Mouse (Mus musculus): ENCODE data around the gene Pla2g16.

GRCm38 (mm10) chr19:7585764-7586163 lies 28.5 kb downstream of the Pla2g16 start:
- TF ChIP-seq CTCF (IDR thresholded peaks at IDR 0.05; ENCODE audit: borderline replicate concordance, extremely low read depth, insufficient read depth, insufficient read length) (no peak), POLR2A (IDR thresholded peaks at IDR 0.05; ENCODE audit: borderline replicate concordance, extremely low read depth, insufficient read depth, insufficient read length, poor library complexity, severe bottlenecking) (no peak)
